In genomic region chr5:38543496-38544217, GRCm38 (mm10) we compare ENCODE assay signal across 11 mouse cellular contexts. TPM values are rescaled to one million over a fixed set of nuclear protein-coding genes. Genes with fewer than 3 reads are reported as not detected.
DNase-seq lines count a peak whose midpoint lies in the region; ATAC-seq lines count a peak whose summit lies in the region.
"Had no signal": no experiment of that assay in that cellular context is flagged by ENCODE, and none has a peak within 500 bp of the region (broad histone marks: within the 10 kb centered on the region; RNA-seq: fewer than 3 reads in every experiment).

No protein-coding gene starts in this region.

- WGBS in forebrain, embryonic 13.5 days, result 77% methylated on average over 4 of the region's 4 CpGs
- WGBS in forebrain, embryonic 11.5 days, result 92% methylated on average over 4 of the region's 4 CpGs

- no peaks in the 10 kb centered on the region for H3K27me3 ChIP-seq in forebrain, embryonic 13.5 days
- no peaks in the 10 kb centered on the region for H3K27me3 ChIP-seq in forebrain, embryonic 11.5 days (ENCODE audit: control insufficient read depth, insufficient read depth, low read length)

- peaks cover 100% of the 10 kb centered on the region for H3K36me3 ChIP-seq in forebrain, embryonic 13.5 days (ENCODE audit: poor library complexity, severe bottlenecking)
- H3K36me3 ChIP-seq in forebrain, embryonic 11.5 days (ENCODE audit: control insufficient read depth, insufficient read depth, low read length), result peaks cover 17% of the 10 kb centered on the region

- H3K4me2 ChIP-seq in forebrain, embryonic 13.5 days, result no peak overlapping the region
- no peak overlapping the region for H3K4me2 ChIP-seq in forebrain, embryonic 11.5 days (ENCODE audit: low read depth, low read length, severe bottlenecking)

- peak overlapping the region; percentile 40; the same call in 1 of the 2 replicates for H3K27ac ChIP-seq in forebrain, embryonic 13.5 days
- no peak overlapping the region for H3K27ac ChIP-seq in forebrain, embryonic 11.5 days (ENCODE audit: low read depth, low read length)
- H3K27ac ChIP-seq: hindbrain, postnatal 0 days had no signal

- ATAC-seq in forebrain, embryonic 13.5 days, result peak; percentile 58
- no peak for ATAC-seq in forebrain, embryonic 11.5 days (replicated peaks; ENCODE audit: low FRiP score)
- ATAC-seq: hindbrain, postnatal 0 days had no signal

- H3K4me1 ChIP-seq in forebrain, embryonic 13.5 days, result peaks cover 16% of the 10 kb centered on the region
- H3K4me1 ChIP-seq in forebrain, embryonic 11.5 days (replicated peaks; ENCODE audit: control insufficient read depth, insufficient read depth, low read length), result no peaks in the 10 kb centered on the region

- DNase-seq in forebrain, embryonic 11.5 days (ENCODE audit: low spot score), result no peak
- peak; percentile 57 to 63 for DNase-seq in layer of hippocampus, postnatal 10 days (ENCODE audit: low spot score in 2 of 2)
- DNase-seq in layer of hippocampus, adult 8-10 months (ENCODE audit: low spot score in 2 of 2), result no peak
- peak; percentile 88 for DNase-seq in cerebellum, adult 9-11 months
- peak; percentile 59 for DNase-seq in kidney, adult 9 months
- DNase-seq in left cerebral cortex, adult 9 months (ENCODE audit: low spot score in 2 of 2), result no peak
- no peak for DNase-seq in B cell, adult 2 months
- DNase-seq: lung, postnatal 10 days; right cerebral cortex, postnatal 14 days had no signal

- no peak overlapping the region for H3K4me3 ChIP-seq in forebrain, embryonic 13.5 days
- no peak overlapping the region for H3K4me3 ChIP-seq in forebrain, embryonic 11.5 days (ENCODE audit: low read depth, low read length)

- H3K9me3 ChIP-seq in forebrain, embryonic 13.5 days (replicated peaks), result no peaks in the 10 kb centered on the region
- H3K9me3 ChIP-seq in forebrain, embryonic 11.5 days (ENCODE audit: control insufficient read depth, low read length), result no peaks in the 10 kb centered on the region

- H3K9ac ChIP-seq in forebrain, embryonic 13.5 days, result no peak overlapping the region
- H3K9ac ChIP-seq in forebrain, embryonic 11.5 days (ENCODE audit: low read length), result no peak overlapping the region

RNA-seq across cellular contexts. Expression of gene Wdr1, which starts 19.4 kb away (rescaled TPM):
- 135 and 145 TPM in 2 replicates for polyA plus RNA-seq in forebrain, embryonic 13.5 days (2015; fragmentation: Nextera tagmentation; extraction: Ambion mirVana)
- polyA plus RNA-seq in forebrain, embryonic 11.5 days (2014; fragmentation: Nextera tagmentation; extraction: Ambion mirVana), result 157 and 174 TPM in 2 replicates
- total RNA-seq in layer of hippocampus, postnatal 10 days (2021), result 100 to 1,000 TPM; 245 to 249 TPM
- total RNA-seq in layer of hippocampus, adult 8-10 months (2022), result 100 to 1,000 TPM; 214 to 223 (median 220) TPM

RNA-seq across cellular contexts. Expression of gene Slc2a9, which starts 40.7 kb away (rescaled TPM):
- polyA plus RNA-seq in forebrain, embryonic 13.5 days (2015; fragmentation: Nextera tagmentation; extraction: Ambion mirVana), result 0.05 and 0.28 TPM in 2 replicates
- 0.37 TPM in 1 of 2 replicates, not detected in the other for polyA plus RNA-seq in forebrain, embryonic 11.5 days (2014; fragmentation: Nextera tagmentation; extraction: Ambion mirVana)
- total RNA-seq in layer of hippocampus, postnatal 10 days (2021), result 1 to 10 TPM; 3.1 to 3.3 TPM
- 1 to 10 TPM; 1.9 to 5.3 (median 4.3) TPM for total RNA-seq in layer of hippocampus, adult 8-10 months (2022)

Comparison
In these comparisons a context has a peak if more than half of its experiments do, and no peak if none do; other contexts are left out.
1. DNase-seq: peak in layer of hippocampus, postnatal 10 days (2 of 2), cerebellum, adult 9-11 months (single experiment) and kidney, adult 9 months (single experiment); none in forebrain, embryonic 11.5 days (single experiment), layer of hippocampus, adult 8-10 months (0 of 2), left cerebral cortex, adult 9 months (0 of 2) and B cell, adult 2 months (0 of 2).